Mouse (Mus musculus) forebrain, embryonic 13.5 days (tissue): ENCODE measurements around the gene Hyal1. TPM values are rescaled to one million over a fixed set of nuclear protein-coding genes. Genes with fewer than 3 reads are reported as not detected.

Experiments used
- ATAC-seq: fragments of 200-750 bp; cut with Nextera tagmentation; 2 replicates; pipeline ENCODE4 v1.8.0; 2017
- H3K27ac ChIP-seq: fragments of 300-500 bp; sonication (generic); 2 replicates; pipeline ENCODE4 v1.5.1; 2015; ENCODE audit warnings: inconsistent platforms, mild to moderate bottlenecking, moderate library complexity
- H3K27me3 ChIP-seq: fragments of 300-500 bp; sonication (generic); 2 replicates; pipeline ENCODE4 v1.6.1; 2015; ENCODE audit warnings: mild to moderate bottlenecking, inconsistent platforms
- H3K36me3 ChIP-seq: fragments of 300-500 bp; sonication (generic); 2 replicates; pipeline ENCODE4 v1.6.1; 2015; ENCODE audit warnings: mild to moderate bottlenecking, inconsistent platforms; ENCODE audit not compliant: poor library complexity, severe bottlenecking
- H3K4me1 ChIP-seq: fragments of 300-500 bp; sonication (generic); 2 replicates; pipeline ENCODE4 v1.6.1; 2015; ENCODE audit warnings: inconsistent platforms
- H3K4me2 ChIP-seq: fragments of 300-500 bp; sonication (generic); 2 replicates; pipeline ENCODE4 v1.6.1; 2015; ENCODE audit warnings: inconsistent platforms, mild to moderate bottlenecking, moderate library complexity
- H3K4me3 ChIP-seq: fragments of 300-500 bp; sonication (generic); 2 replicates; pipeline ENCODE4 v1.5.1; 2015; ENCODE audit warnings: mild to moderate bottlenecking, inconsistent platforms
- H3K9ac ChIP-seq: fragments of 300-500 bp; sonication (generic); 2 replicates; pipeline ENCODE4 v1.6.1; 2015; ENCODE audit warnings: mild to moderate bottlenecking, inconsistent platforms
- H3K9me3 ChIP-seq: fragments of 300-500 bp; sonication (generic); replicated peaks from 2 replicates; pipeline ENCODE4 v1.6.1; 2016; ENCODE audit warnings: inconsistent platforms
- WGBS: fragments of 180-500 bp; shearing (Covaris S2); methylation state at CpG from one replicate; pipeline ENCODE4 v1.1.7; 2015; 5-methylcytosine and 5-hydroxymethylcytosine counted together
- polyA plus RNA-seq: library from polyadenylated mRNA; unstranded; fragments of >200 nt; fragmentation: Nextera tagmentation; extraction: Ambion mirVana; gene quantifications from 2 replicates; pipeline ENCODE4 v1.2.1, GENCODE M21; 2015

The Hyal1 gene
- polyA plus RNA-seq, 1 experiment from 2014 or later, result 8.4 TPM

DNA sequence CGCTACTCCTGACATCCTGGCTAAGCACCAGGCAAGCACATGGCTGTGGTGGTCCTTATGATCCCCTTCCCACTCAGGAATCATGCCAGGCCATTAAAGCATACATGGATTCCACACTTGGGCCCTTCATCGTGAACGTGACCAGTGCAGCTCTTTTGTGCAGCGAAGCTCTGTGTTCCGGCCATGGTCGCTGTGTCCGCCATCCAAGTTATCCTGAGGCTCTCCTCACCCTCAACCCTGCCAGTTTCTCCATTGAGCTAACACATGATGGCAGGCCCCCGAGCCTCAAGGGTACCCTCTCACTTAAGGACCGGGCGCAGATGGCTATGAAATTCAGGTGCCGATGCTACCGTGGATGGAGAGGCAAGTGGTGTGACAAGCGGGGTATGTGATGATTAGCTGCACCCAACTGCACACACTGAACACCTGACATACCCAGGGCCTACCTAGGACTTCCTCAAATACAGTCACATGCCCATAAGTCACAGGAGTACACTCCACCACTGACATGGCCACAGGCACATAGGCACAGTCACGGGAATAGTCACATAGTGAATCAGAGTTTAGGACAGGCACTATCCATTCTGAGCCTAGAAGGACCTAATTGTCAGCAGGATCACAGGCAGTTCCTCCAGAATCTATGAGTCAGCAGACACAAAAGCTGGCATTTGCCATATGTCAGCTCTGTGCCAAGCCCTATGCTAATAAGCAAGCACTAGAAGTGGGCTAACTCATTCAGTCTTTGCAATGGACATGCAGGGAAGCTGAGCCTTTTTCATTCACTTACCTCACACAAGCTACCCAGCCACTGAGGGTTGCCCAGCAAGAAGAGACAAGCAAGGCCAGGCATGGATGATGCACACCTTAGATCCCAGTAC is 2.5 kb downstream of the Hyal1 start:
- ATAC-seq, result no peak
- 0 out of 2 replicates have a peak overlapping the region, but pooled peaks have one; percentile 13 for H3K9ac ChIP-seq
- no peaks in the 10 kb centered on the region for H3K9me3 ChIP-seq
- H3K4me2 ChIP-seq, result peak overlapping the region; percentile 82; the same call in 1 of the 2 replicates
- H3K27me3 ChIP-seq, result no peaks in the 10 kb centered on the region
- peaks cover 37% of the 10 kb centered on the region for H3K4me1 ChIP-seq
- H3K36me3 ChIP-seq, result peaks cover 24% of the 10 kb centered on the region
- WGBS, result 93% methylated on average over 14 of the region's 14 CpGs
- peak overlapping the region; percentile 83; the same call in 1 of the 2 replicates for H3K27ac ChIP-seq
- H3K4me3 ChIP-seq, result no peak overlapping the region

DNA sequence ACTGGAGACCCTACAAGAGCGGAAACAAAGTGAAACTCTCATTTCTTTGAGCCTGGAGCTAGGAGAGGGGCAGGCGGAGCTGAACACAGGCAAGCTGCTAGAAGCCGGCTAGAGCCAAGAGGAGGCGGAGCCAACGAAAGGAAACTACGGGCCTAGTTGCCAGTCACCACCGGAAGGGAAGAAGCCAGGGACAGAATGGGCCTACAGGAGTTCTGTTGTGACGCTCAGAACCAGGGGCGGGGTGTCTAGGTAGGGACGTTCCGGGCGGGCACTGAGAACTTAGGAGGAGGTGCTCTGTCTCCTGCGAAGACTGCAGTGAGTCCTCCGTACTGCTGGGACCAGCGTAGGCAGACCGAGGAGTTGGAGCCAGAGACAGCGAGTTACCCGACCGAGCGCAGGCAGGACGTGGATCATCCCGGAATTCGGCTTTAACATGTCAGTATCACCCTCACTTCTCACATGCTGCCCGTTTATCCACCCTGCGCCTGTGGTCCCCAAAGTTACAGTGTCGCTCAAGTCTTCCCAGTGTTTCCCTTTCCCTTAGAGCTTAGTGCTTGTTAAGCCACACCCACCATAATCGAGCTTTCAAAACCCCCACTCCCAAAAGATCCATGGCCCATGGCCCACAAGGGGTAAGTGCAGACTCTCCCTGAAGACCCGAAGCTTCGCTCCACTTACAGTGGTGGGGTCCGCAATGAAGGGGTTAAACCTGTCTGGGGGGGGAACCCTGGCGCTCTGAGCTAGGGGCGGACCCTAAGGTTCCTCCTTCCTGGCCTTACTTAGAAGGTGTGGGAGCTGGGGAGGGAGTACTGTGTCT is 4.0 kb downstream of the Hyal1 start, which contains the start of gene Hyal3:
Gene Hyal3 (plus strand): TSS at position 318 of the 817 bp plus-strand sequence.
- no peaks in the 10 kb centered on the region for H3K9me3 ChIP-seq

DNA sequence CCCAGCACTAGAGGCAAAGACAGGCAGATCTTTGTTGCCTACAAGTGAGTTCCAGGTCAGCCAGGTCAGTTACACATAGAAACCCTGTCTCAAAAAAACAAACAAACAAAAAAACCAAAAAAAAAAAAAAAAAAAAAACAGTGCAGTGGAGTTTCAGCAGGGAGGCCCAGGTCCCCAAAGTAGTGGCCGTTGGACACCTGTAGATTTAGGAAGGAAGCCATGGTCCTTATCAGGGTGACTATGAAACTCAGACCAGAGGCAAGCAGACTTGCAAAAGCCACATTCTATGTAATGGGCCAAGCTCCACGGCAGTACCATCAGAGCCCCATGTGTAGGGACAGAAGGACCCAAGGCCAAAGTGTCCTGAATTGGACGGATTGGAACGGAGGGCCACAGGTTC is 4.9 kb downstream of the Hyal1 start:
- H3K9ac ChIP-seq, result no peak overlapping the region
- no peaks in the 10 kb centered on the region for H3K9me3 ChIP-seq
- WGBS, result 77% methylated on average over 4 of the region's 4 CpGs
- H3K36me3 ChIP-seq, result peaks cover 15% of the 10 kb centered on the region
- no peak for ATAC-seq
- peaks cover 32% of the 10 kb centered on the region for H3K4me1 ChIP-seq
- no peak overlapping the region for H3K27ac ChIP-seq
- H3K27me3 ChIP-seq, result no peaks in the 10 kb centered on the region
- H3K4me2 ChIP-seq, result peak overlapping the region; percentile 82
- peak overlapping the region; percentile 63 for H3K4me3 ChIP-seq

More for the DNA sequence above, 4.0 kb downstream of the Hyal1 start, which contains the start of gene Hyal3:
- H3K27me3 ChIP-seq, result no peaks in the 10 kb centered on the region
- peak; percentile 86 for ATAC-seq
- H3K27ac ChIP-seq, result peak within 1 kb of the TSS; percentile 83
- peak within 1 kb of the TSS; percentile 63 for H3K4me3 ChIP-seq
- peaks cover 15% of the 10 kb centered on the region for H3K36me3 ChIP-seq
- H3K4me1 ChIP-seq, result peaks cover 37% of the 10 kb centered on the region
- under 1% methylated on average over 32 of the region's 32 CpGs for WGBS
- peak within 1 kb of the TSS; percentile 82 for H3K4me2 ChIP-seq
- peak within 1 kb of the TSS; percentile 79 for H3K9ac ChIP-seq

- Histone ChIP-seq H3K4me2 (no peak overlapping the region), H3K36me3 (peaks cover 15% of the 10 kb centered on the region), H3K9ac (no peak overlapping the region), H3K4me1 (peaks cover 23% of the 10 kb centered on the region), H3K27ac (no peak overlapping the region), H3K27me3 (no peaks in the 10 kb centered on the region), H3K9me3 (no peaks in the 10 kb centered on the region), H3K4me3 (no peak overlapping the region)
- WGBS, result 88% methylated on average over 7 of the region's 7 CpGs
- ATAC-seq, result no peak
Measured at GRCm38 (mm10) chr9:107582509-107583062, 5.9 kb downstream of the Hyal1 start.

DNA sequence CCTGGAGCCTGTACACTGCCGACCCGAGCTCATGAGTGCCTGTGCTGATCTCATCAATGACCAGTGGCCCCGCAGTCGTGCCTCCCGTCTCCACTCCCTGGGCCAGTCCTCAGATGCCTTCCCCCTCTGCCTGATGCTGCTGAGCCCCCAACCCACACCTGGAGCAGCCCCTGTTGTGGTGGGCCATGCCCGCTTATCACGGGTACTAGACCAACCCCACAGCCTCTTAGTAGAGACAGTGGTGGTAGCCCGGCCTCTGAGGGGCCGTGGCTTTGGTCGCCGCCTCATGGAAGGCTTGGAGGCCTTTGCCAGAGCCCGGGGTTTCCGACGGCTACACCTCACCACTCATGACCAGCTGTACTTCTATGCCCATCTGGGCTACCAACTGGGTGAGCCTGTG is 6.4 kb downstream of the Hyal1 start:
- Histone ChIP-seq H3K36me3 (peaks cover 15% of the 10 kb centered on the region), H3K4me1 (peaks cover 27% of the 10 kb centered on the region), H3K4me2 (no peak overlapping the region), H3K27ac (no peak overlapping the region), H3K9me3 (no peaks in the 10 kb centered on the region), H3K4me3 (no peak overlapping the region), H3K9ac (no peak overlapping the region), H3K27me3 (no peaks in the 10 kb centered on the region)
- 91% methylated on average over 14 of the region's 14 CpGs for WGBS
- no peak for ATAC-seq

DNA sequence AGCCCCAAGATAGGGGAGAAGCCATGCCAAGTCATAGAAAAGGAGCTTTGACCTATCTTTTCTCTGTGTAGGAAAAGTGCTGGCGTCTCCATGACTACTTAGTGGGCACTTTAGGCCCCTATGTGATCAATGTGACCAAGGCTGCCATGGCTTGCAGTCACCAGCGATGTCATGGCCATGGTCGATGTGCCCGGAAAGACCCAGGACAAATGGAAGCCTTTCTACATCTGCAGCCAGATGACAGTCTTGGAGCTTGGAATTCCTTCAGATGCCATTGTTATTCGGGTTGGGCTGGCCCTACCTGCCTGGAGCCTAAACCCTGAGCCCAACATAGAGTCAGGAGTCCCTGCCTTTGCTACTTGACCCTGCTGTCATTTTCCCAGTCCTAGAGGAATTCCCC is 9.8 kb downstream of the Hyal1 start:
- Histone ChIP-seq H3K27ac (no peak overlapping the region), H3K27me3 (no peaks in the 10 kb centered on the region), H3K9ac (no peak overlapping the region), H3K4me3 (no peak overlapping the region), H3K4me1 (peaks cover 18% of the 10 kb centered on the region), H3K36me3 (peaks cover 34% of the 10 kb centered on the region), H3K9me3 (no peaks in the 10 kb centered on the region), H3K4me2 (no peak overlapping the region)
- ATAC-seq, result no peak
- WGBS, result 93% methylated on average over 5 of the region's 5 CpGs

GRCm38 (mm10) chr9:107586974-107587832 is 10.5 kb downstream of the Hyal1 start, which contains the start of gene Ifrd2:
Gene Ifrd2 (plus strand): TSS chr9:107587642.
- WGBS, result 14% methylated on average over 46 of the region's 46 CpGs
- Histone ChIP-seq H3K4me1 (peaks cover 15% of the 10 kb centered on the region), H3K27ac (no peak within 1 kb of the TSS), H3K4me3 (peak within 1 kb of the TSS; percentile 77), H3K4me2 (peak within 1 kb of the TSS; percentile 85), H3K9me3 (no peaks in the 10 kb centered on the region), H3K36me3 (peaks cover 41% of the 10 kb centered on the region), H3K27me3 (no peaks in the 10 kb centered on the region), H3K9ac (peak within 1 kb of the TSS; percentile 74)
- ATAC-seq, result peak; percentile 98

DNA sequence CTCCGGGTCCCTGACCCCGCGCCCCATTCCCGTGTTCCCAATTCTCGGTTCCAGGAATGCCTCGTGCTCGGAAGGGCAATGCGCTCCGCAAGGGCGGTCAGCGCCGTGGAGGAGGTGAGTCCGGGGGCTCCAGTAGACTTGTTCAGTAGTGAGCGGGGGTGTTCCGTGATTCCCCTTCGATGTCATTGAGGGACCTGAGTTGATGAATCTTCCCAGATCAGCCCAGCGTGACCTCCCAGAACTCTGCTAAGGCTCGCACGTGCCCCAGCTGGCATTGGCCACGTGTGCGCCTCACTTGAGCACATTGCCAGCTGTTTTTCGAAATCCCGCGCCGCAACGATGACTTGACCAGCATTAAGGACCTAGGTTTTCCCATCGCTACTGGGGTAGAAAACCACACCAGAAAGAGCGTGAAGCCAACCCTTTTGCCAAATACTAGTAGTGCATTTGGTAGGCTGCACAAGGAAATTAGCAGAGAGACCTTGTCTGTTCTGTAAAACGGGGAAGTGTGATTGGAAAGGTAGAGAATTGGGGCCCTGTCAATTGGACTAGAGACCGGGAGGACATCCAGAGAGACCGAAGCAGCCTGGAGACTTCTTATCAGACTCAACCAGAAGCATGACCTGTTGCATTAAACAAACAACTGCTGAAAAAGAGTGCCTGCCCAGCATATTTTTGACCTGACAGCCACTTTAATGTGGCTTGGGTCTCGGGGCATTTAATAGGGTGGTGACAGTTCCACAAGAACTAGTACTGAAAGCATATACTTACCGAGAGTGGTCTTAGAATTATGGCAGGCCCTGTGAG is 11.3 kb downstream of the Hyal1 start:
- Histone ChIP-seq H3K4me1 (peaks cover 15% of the 10 kb centered on the region), H3K27me3 (no peaks in the 10 kb centered on the region), H3K9ac (peak overlapping the region; percentile 74), H3K27ac (no peak overlapping the region), H3K4me2 (peak overlapping the region; percentile 85), H3K9me3 (no peaks in the 10 kb centered on the region), H3K4me3 (peak overlapping the region; percentile 77), H3K36me3 (peaks cover 45% of the 10 kb centered on the region)
- WGBS, result 6% methylated on average over 33 of the region's 33 CpGs
- ATAC-seq, result no peak; the same call in 1 of the 2 replicates

DNA sequence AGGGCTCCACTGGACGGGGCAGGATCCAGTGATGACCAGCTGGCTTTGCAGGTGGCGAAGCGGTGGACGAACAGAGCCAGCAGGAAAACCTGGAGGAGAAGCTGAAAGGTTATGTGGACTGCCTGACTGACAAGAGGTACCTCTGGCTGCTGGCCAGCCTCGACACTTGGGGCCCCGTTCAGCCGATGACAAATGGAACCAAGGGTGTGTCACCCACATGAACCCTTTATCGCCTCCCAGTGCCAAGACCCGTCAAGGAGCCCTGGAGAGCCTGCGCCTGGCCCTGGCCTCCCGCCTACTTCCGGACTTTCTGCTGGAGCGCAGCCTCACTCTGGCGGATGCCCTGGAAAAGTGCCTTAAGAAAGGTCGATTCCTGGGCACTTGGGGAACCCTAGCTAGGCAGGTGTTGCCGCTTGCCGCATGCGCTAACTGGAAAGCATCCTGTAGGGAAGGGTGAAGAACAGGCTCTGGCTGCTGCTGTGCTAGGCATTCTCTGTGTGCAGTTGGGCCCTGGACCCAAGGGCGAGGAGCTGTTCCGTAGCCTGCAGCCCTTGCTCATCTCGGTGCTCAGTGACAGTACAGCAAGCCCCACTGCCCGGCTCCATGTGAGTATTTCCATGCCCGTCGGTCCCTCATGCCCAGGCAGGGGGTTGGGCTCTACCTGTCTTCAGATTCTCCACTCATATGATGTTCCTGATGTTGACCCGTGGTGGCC is 13.5 kb downstream of the Hyal1 start:
- Histone ChIP-seq H3K9me3 (no peaks in the 10 kb centered on the region), H3K27me3 (no peaks in the 10 kb centered on the region), H3K4me2 (no peak overlapping the region), H3K27ac (no peak overlapping the region), H3K36me3 (peaks cover 48% of the 10 kb centered on the region), H3K9ac (no peak overlapping the region), H3K4me1 (peaks cover 15% of the 10 kb centered on the region), H3K4me3 (no peak overlapping the region)
- 91% methylated on average over 25 of the region's 25 CpGs for WGBS
- ATAC-seq, result no peak

GRCm38 (mm10) chr9:107590773-107591060 is 14.0 kb downstream of the Hyal1 start:
- H3K36me3 ChIP-seq, result peaks cover 48% of the 10 kb centered on the region
- H3K27ac ChIP-seq, result no peak overlapping the region
- peaks cover 15% of the 10 kb centered on the region for H3K4me1 ChIP-seq
- H3K9me3 ChIP-seq, result no peaks in the 10 kb centered on the region
- WGBS, result 95% methylated on average over 6 of the region's 6 CpGs
- H3K4me3 ChIP-seq, result no peak overlapping the region
- no peak for ATAC-seq
- no peak overlapping the region for H3K4me2 ChIP-seq
- H3K27me3 ChIP-seq, result no peaks in the 10 kb centered on the region
- H3K9ac ChIP-seq, result no peak overlapping the region
